9 mouse cellular contexts compared by ENCODE assay signal in genomic region chr14:78287906-78288800, GRCm38 (mm10). TPM values are rescaled to one million over a fixed set of nuclear protein-coding genes. Genes with fewer than 3 reads are reported as not detected.
DNase-seq lines count a peak whose midpoint lies in the region; ATAC-seq lines count a peak whose summit lies in the region.
"Had no signal": no experiment of that assay in that cellular context is flagged by ENCODE, and none has a peak within 500 bp of the region (broad histone marks: within the 10 kb centered on the region; RNA-seq: fewer than 3 reads in every experiment).

No protein-coding gene starts in this region.

- 52% methylated on average over 7 of the region's 7 CpGs for WGBS in kidney, embryonic 14.5 days

- no peaks in the 10 kb centered on the region for H3K9me3 ChIP-seq in kidney, embryonic 14.5 days (ENCODE audit: control insufficient read depth, low read length)

- ATAC-seq in kidney, embryonic 14.5 days (ENCODE audit: low FRiP score, low TSS enrichment), result no peak
- ATAC-seq in megakaryocyte-erythroid progenitor cell, adult 5-6 weeks (replicated peaks; ENCODE audit: low FRiP score, low TSS enrichment, poor library complexity, severe bottlenecking), result peak; percentile 63; the same call in 1 of the 2 replicates
- no peak for ATAC-seq in erythroblast, adult 5-6 weeks (replicated peaks; ENCODE audit: low FRiP score, poor library complexity, severe bottlenecking)

- no peaks in the 10 kb centered on the region for H3K36me3 ChIP-seq in kidney, embryonic 14.5 days (ENCODE audit: control insufficient read depth, insufficient read depth, low read length)

- DNase-seq in kidney, adult 18-20 months, result peak; percentile 35
- DNase-seq in CD4-positive helper T cell, adult 2 months (ENCODE audit: low read depth, low spot score), result peak; percentile 37
- peak; percentile 66 for DNase-seq in R1 (ENCODE audit: low read depth, low spot score)
- DNase-seq in embryo, embryonic 10 days (ENCODE audit: low spot score), result peak; percentile 76
- peak; percentile 67 for DNase-seq in kidney, postnatal 10 days

- no peak overlapping the region for H3K9ac ChIP-seq in kidney, embryonic 14.5 days (ENCODE audit: low read depth, low read length)

- no peak overlapping the region for H3K4me2 ChIP-seq in kidney, embryonic 14.5 days (replicated peaks; ENCODE audit: low read depth, low read length)

- H3K27me3 ChIP-seq in kidney, embryonic 14.5 days (ENCODE audit: control insufficient read depth, insufficient read depth, low read length), result no peaks in the 10 kb centered on the region

- no peak overlapping the region for H3K27ac ChIP-seq in kidney, embryonic 14.5 days (ENCODE audit: low read depth, low read length)

- H3K4me3 ChIP-seq in kidney, embryonic 14.5 days (ENCODE audit: low read length), result no peak overlapping the region
- H3K4me3 ChIP-seq: erythroblast, embryonic 14.5 days had no signal

- H3K4me1 ChIP-seq in kidney, embryonic 14.5 days (ENCODE audit: control insufficient read depth, insufficient read depth, low read length), result no peaks in the 10 kb centered on the region

RNA-seq across cellular contexts. Expression of gene Tnfsf11, which starts 19.7 kb away (rescaled TPM):
- polyA plus RNA-seq in kidney, embryonic 14.5 days (2014; fragmentation: Nextera tagmentation; extraction: Ambion mirVana), result 0.24 and 0.43 TPM in 2 replicates
- total RNA-seq in megakaryocyte-erythroid progenitor cell, adult 5-6 weeks (2014; fragmentation: Nextera tagmentation), result not detected in 2 replicates
- total RNA-seq in megakaryocyte-erythroid progenitor cell, adult 5-6 weeks (2017), result not detected in 2 replicates
- not detected in 2 replicates for total RNA-seq in erythroblast, adult 5-6 weeks (2015; ENCODE audit: low replicate concordance)
- not detected in 2 replicates for total RNA-seq in erythroblast, adult 5-6 weeks (2017; ENCODE audit: low replicate concordance)
- polyA plus RNA-seq: erythroblast, embryonic 14.5 days had no signal
